Mouse (Mus musculus): ENCODE measurements around the gene Iqub.

Gene Iqub

GRCm38 (mm10) chr6:24470571-24471132 is 44.2 kb downstream of the Iqub start:
- DNase-seq (ENCODE audit: low spot score in 2 of 2): no peak

GRCm38 (mm10) chr6:24470135-24470534 is 44.7 kb downstream of the Iqub start:
- no peak for DNase-seq (ENCODE audit: low spot score in 2 of 2)

- peak in 1 of 2 experiments; percentile 66 for DNase-seq (ENCODE audit: low spot score in 2 of 2)
These were observed 58.8 kb downstream of the Iqub start for GRCm38 (mm10) chr6:24456097-24456496.

GRCm38 (mm10) chr6:24451026-24451821 is 63.6 kb downstream of the Iqub start:
- DNase-seq (ENCODE audit: low spot score in 2 of 2): no peak

GRCm38 (mm10) chr6:24450241-24450640 is 64.6 kb downstream of the Iqub start:
- no peak for DNase-seq (ENCODE audit: low spot score in 2 of 2)

- DNase-seq (ENCODE audit: low spot score in 2 of 2): no peak
These were observed 98.8 kb downstream of the Iqub start for GRCm38 (mm10) chr6:24416056-24416455.

- DNase-seq (ENCODE audit: low spot score in 2 of 2): no peak
These were observed 99.4 kb downstream of the Iqub start for GRCm38 (mm10) chr6:24415500-24415899.

- DNase-seq (ENCODE audit: low spot score in 2 of 2): no peak
These were observed 106.1 kb downstream of the Iqub start for GRCm38 (mm10) chr6:24408573-24409427.

- no peak for DNase-seq (ENCODE audit: low spot score in 2 of 2)
These were observed 107.1 kb downstream of the Iqub start for GRCm38 (mm10) chr6:24407743-24408142.

GRCm38 (mm10) chr6:24397237-24397647 is 117.6 kb downstream of the Iqub start:
- DNase-seq (ENCODE audit: low spot score in 2 of 2): no peak
